Mouse (Mus musculus): Measurements from ENCODE around the gene Pbrm1.

DNA sequence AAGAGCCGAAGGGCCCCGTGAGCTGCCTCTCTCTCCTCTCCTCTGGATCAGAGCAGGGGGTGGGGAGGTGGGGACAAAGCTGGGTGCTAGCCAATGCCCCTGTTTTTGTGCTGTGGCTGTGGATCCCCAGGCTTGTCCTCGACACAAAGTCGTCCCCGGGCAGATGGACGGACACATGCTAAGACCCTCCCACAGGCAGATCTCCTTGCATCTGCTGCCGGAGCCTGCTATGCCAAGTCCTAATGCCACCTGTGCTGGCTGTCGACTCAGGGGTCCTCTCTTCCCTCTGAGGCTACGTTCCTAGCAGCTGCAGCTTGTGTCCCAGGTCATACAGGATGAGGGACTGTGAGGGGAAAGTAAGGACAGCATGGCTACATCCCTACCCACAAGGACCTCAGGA is 147.9 kb downstream of the Pbrm1 start:
- TF ChIP-seq CTCF (IDR thresholded peaks at IDR 0.05; ENCODE audit: extremely low read depth, insufficient read length, insufficient replicate concordance, low read depth, low read length) (no peak), POLR2A (IDR thresholded peaks at IDR 0.05; ENCODE audit: low read depth, low read length) (no peak)

All from small intestine, adult 2 months (tissue).